Mouse (Mus musculus) left cerebral cortex, adult 2 months (tissue): ENCODE measurements around the gene Shisa8. TPM values are rescaled to one million over a fixed set of nuclear protein-coding genes. Genes with fewer than 3 reads are reported as not detected.

Source experiments
- DNase-seq, 2 experiments: peaks; one replicate each; pipeline ENCODE4 v3.0.0; 2021 to 2022; ENCODE audit warnings: low spot score in 2 of 2, mixed read lengths in 1 of 2; ENCODE audit errors: extremely low spot score in 1 of 2
- H3K27ac ChIP-seq: fragments of 200-600 bp; 2 replicates; pipeline ENCODE4 v1.8.1; 2022
- H3K4me3 ChIP-seq: fragments of 200-600 bp; 2 replicates; pipeline ENCODE4 v1.8.1; 2022
- CTCF ChIP-seq: fragments of 200-600 bp; IDR thresholded peaks from 2 replicates; pipeline ENCODE4 v1.8.1; 2022; ENCODE audit warnings: antibody characterized with exemption, mild to moderate bottlenecking, moderate library complexity
- intact Hi-C: fragments of 180-260 bp; cut with DNase I; formaldehyde crosslinking; loops from one replicate; pipeline ENCODE4 v1.15.1; 2025
- total RNA-seq, 2 experiments: library from RNA; stranded (reverse); gene quantifications; 2 replicates each; pipeline ENCODE4 v1.2.3; 2021

The Shisa8 gene
- total RNA-seq, 2 experiments from 2014 or later = 2.1 to 2.7 TPM

GRCm38 (mm10) chr15:82235661-82236060, 23.0 kb upstream of the Shisa8 start:
- no peak overlapping the region for H3K27ac ChIP-seq
- TF ChIP-seq CTCF = no peak
- no peak for DNase-seq
- intact Hi-C loops = loop anchor here (1.0 kb wide), 2 partner anchors 96 to 170 kb away; no protein-coding TSS in a partner anchor
- H3K4me3 ChIP-seq = no peak overlapping the region

GRCm38 (mm10) chr15:82232651-82233050, 20.0 kb upstream of the Shisa8 start:
- intact Hi-C loops = no loop called here
- TF ChIP-seq CTCF = no peak
- Histone ChIP-seq H3K27ac (no peak overlapping the region), H3K4me3 (no peak overlapping the region)
- no peak for DNase-seq

GRCm38 (mm10) chr15:82231591-82232378, 19.2 kb upstream of the Shisa8 start:
- DNase-seq = no peak
- no peak overlapping the region for H3K4me3 ChIP-seq
- no peak; the same call in 1 of the 2 replicates for TF ChIP-seq CTCF
- H3K27ac ChIP-seq = no peak overlapping the region
- intact Hi-C loops = no loop called here

- TF ChIP-seq CTCF = no peak
- no peak for DNase-seq
- no peak overlapping the region for H3K4me3 ChIP-seq
- intact Hi-C loops = no loop called here
- H3K27ac ChIP-seq = no peak overlapping the region
Observed at GRCm38 (mm10) chr15:82231100-82231499, 18.5 kb upstream of the Shisa8 start.

- DNase-seq = no peak
- TF ChIP-seq CTCF = no peak
- intact Hi-C loops = no loop called here
Observed at GRCm38 (mm10) chr15:82230098-82230611, 17.5 kb upstream of the Shisa8 start.

GRCm38 (mm10) chr15:82229542-82230045, 17.0 kb upstream of the Shisa8 start:
- no peak for DNase-seq
- no peak overlapping the region for H3K27ac ChIP-seq
- intact Hi-C loops = no loop called here
- no peak overlapping the region for H3K4me3 ChIP-seq
- TF ChIP-seq CTCF = no peak

More at GRCm38 (mm10) chr15:82230098-82230611, 17.5 kb upstream of the Shisa8 start:
- Histone ChIP-seq H3K4me3 (no peak overlapping the region), H3K27ac (no peak overlapping the region)

GRCm38 (mm10) chr15:82225769-82226168, 13.2 kb upstream of the Shisa8 start:
- Histone ChIP-seq H3K27ac (no peak overlapping the region), H3K4me3 (no peak overlapping the region)
- no peak for TF ChIP-seq CTCF
- intact Hi-C loops = no loop called here
- DNase-seq = no peak

- no peak for DNase-seq
- TF ChIP-seq CTCF = no peak
- intact Hi-C loops = no loop called here
- Histone ChIP-seq H3K4me3 (no peak overlapping the region), H3K27ac (no peak overlapping the region)
Observed at GRCm38 (mm10) chr15:82224602-82225215, 12.1 kb upstream of the Shisa8 start.

GRCm38 (mm10) chr15:82223657-82224601, 11.3 kb upstream of the Shisa8 start, which contains the start of gene Tnfrsf13c:
Gene Tnfrsf13c (minus strand): TSS chr15:82224369.
- Histone ChIP-seq H3K27ac (no peak within 1 kb of the TSS), H3K4me3 (peak within 1 kb of the TSS; percentile 32)
- intact Hi-C loops = no loop called here
- DNase-seq = no peak
- TF ChIP-seq CTCF = no peak

GRCm38 (mm10) chr15:82223251-82223650, 10.6 kb upstream of the Shisa8 start:
- intact Hi-C loops = no loop called here
- H3K4me3 ChIP-seq = no peak overlapping the region
- no peak for DNase-seq
- TF ChIP-seq CTCF = no peak
- no peak overlapping the region for H3K27ac ChIP-seq
